Mouse (Mus musculus): Measurements from ENCODE around the gene Wdr1.

Wdr1 gene

GRCm38 (mm10) chr5:38544423-38545415 lies 18.3 kb downstream of the Wdr1 start:
- DNase-seq (ENCODE audit: extremely low spot score, low read depth, low spot score) = no peak

GRCm38 (mm10) chr5:38543496-38544217 lies 19.4 kb downstream of the Wdr1 start:
- DNase-seq (ENCODE audit: extremely low spot score, low read depth, low spot score) = no peak

- DNase-seq (ENCODE audit: extremely low spot score, low read depth, low spot score) = no peak
Measured at GRCm38 (mm10) chr5:38541728-38542127, 21.3 kb downstream of the Wdr1 start.

GRCm38 (mm10) chr5:38540898-38541297 lies 22.1 kb downstream of the Wdr1 start:
- no peak for DNase-seq (ENCODE audit: extremely low spot score, low read depth, low spot score)

GRCm38 (mm10) chr5:38538508-38538907 lies 24.5 kb downstream of the Wdr1 start:
- DNase-seq (ENCODE audit: extremely low spot score, low read depth, low spot score) = no peak

GRCm38 (mm10) chr5:38537845-38538244 lies 25.2 kb downstream of the Wdr1 start:
- no peak for DNase-seq (ENCODE audit: extremely low spot score, low read depth, low spot score)

GRCm38 (mm10) chr5:38536822-38537221 lies 26.2 kb downstream of the Wdr1 start:
- no peak for DNase-seq (ENCODE audit: extremely low spot score, low read depth, low spot score)

GRCm38 (mm10) chr5:38532084-38532483 lies 30.9 kb downstream of the Wdr1 start:
- no peak for DNase-seq (ENCODE audit: extremely low spot score, low read depth, low spot score)

- DNase-seq (ENCODE audit: extremely low spot score, low read depth, low spot score) = no peak
Measured at GRCm38 (mm10) chr5:38529724-38530428, 33.1 kb downstream of the Wdr1 start.

GRCm38 (mm10) chr5:38522977-38523376 lies 40.0 kb downstream of the Wdr1 start:
- DNase-seq (ENCODE audit: extremely low spot score, low read depth, low spot score) = no peak

GRCm38 (mm10) chr5:38520838-38521237 lies 42.2 kb downstream of the Wdr1 start:
- DNase-seq (ENCODE audit: extremely low spot score, low read depth, low spot score) = no peak

GRCm38 (mm10) chr5:38516267-38516666 lies 46.8 kb downstream of the Wdr1 start:
- no peak for DNase-seq (ENCODE audit: extremely low spot score, low read depth, low spot score)

- DNase-seq (ENCODE audit: extremely low spot score, low read depth, low spot score) = no peak
Measured at GRCm38 (mm10) chr5:38512991-38513390, 50.0 kb downstream of the Wdr1 start.

- no peak for DNase-seq (ENCODE audit: extremely low spot score, low read depth, low spot score)
Measured at GRCm38 (mm10) chr5:38509568-38509967, 53.5 kb downstream of the Wdr1 start.

- no peak for DNase-seq (ENCODE audit: extremely low spot score, low read depth, low spot score)
Measured at GRCm38 (mm10) chr5:38505435-38505765, 57.6 kb downstream of the Wdr1 start.

- no peak for DNase-seq (ENCODE audit: extremely low spot score, low read depth, low spot score)
Measured at GRCm38 (mm10) chr5:38504747-38505434, 58.1 kb downstream of the Wdr1 start.

- no peak for DNase-seq (ENCODE audit: extremely low spot score, low read depth, low spot score)
Measured at GRCm38 (mm10) chr5:38504116-38504515, 58.9 kb downstream of the Wdr1 start.

- no peak for DNase-seq (ENCODE audit: extremely low spot score, low read depth, low spot score)
Measured at GRCm38 (mm10) chr5:38502992-38503391, 60.0 kb downstream of the Wdr1 start, which contains the start of gene Slc2a9. TSS of gene Slc2a9 (minus strand) at chr5:38503143.

GRCm38 (mm10) chr5:38500043-38500442 lies 63.0 kb downstream of the Wdr1 start:
- DNase-seq (ENCODE audit: extremely low spot score, low read depth, low spot score) = no peak

- DNase-seq (ENCODE audit: extremely low spot score, low read depth, low spot score) = no peak
Measured at GRCm38 (mm10) chr5:38499316-38499811, 63.7 kb downstream of the Wdr1 start.

- DNase-seq (ENCODE audit: extremely low spot score, low read depth, low spot score) = no peak
Measured at GRCm38 (mm10) chr5:38498479-38498878, 64.5 kb downstream of the Wdr1 start.

All from hindlimb bud, embryonic 11.5 days (tissue).